Mouse (Mus musculus) cortical plate, adult 2 months (tissue): ENCODE results near the gene Gpam. TPM values are rescaled to one million over a fixed set of nuclear protein-coding genes. Genes with fewer than 3 reads are reported as not detected.

Experiments used
- H3K27ac ChIP-seq: fragments of 200-500 bp; 2 replicates; pipeline ENCODE4 v1.5.1; 2012; ENCODE audit warnings: low read length, control low read depth, inconsistent platforms; ENCODE audit not compliant: insufficient read depth
- H3K4me1 ChIP-seq: fragments of 200-500 bp; 2 replicates; pipeline ENCODE4 v1.6.1; 2011; ENCODE audit warnings: low read length; ENCODE audit not compliant: control insufficient read depth, insufficient read depth
- H3K4me3 ChIP-seq: fragments of 200-500 bp; 2 replicates; pipeline ENCODE4 v1.5.1; 2011; ENCODE audit warnings: mild to moderate bottlenecking, low read length, control low read depth; ENCODE audit not compliant: insufficient read depth
- CTCF ChIP-seq: fragments of 200-500 bp; IDR thresholded peaks from 2 replicates; pipeline ENCODE4 v1.5.1; 2011; ENCODE audit warnings: mild to moderate bottlenecking, control low read depth, low read length; ENCODE audit not compliant: insufficient read depth; ENCODE audit errors: extremely low read depth
- POLR2A ChIP-seq: fragments of 200-500 bp; IDR thresholded peaks from 2 replicates; pipeline ENCODE4 v1.6.1; 2011; ENCODE audit warnings: mild to moderate bottlenecking, low read length, control low read depth; ENCODE audit not compliant: insufficient read depth; ENCODE audit errors: extremely low read depth
- polyA plus RNA-seq: library from polyadenylated mRNA; depleted of rRNA; stranded (reverse); fragments of >200 nt; gene quantifications from 2 replicates; pipeline ENCODE4 v1.2.3, GENCODE M21; 2012

Gpam gene
- polyA plus RNA-seq, 1 experiment: 40.0 TPM

GRCm38 (mm10) chr19:55114825-55115395, 12.1 kb downstream of the Gpam start:
- TF ChIP-seq CTCF (no peak), POLR2A (no peak)
- H3K4me3 ChIP-seq: no peak overlapping the region
- H3K4me1 ChIP-seq: no peaks in the 10 kb centered on the region
- no peak overlapping the region for H3K27ac ChIP-seq

GRCm38 (mm10) chr19:55107896-55108295, 19.1 kb downstream of the Gpam start:
- H3K4me3 ChIP-seq: no peak overlapping the region
- no peak overlapping the region for H3K27ac ChIP-seq
- TF ChIP-seq POLR2A (no peak), CTCF (no peak)
- H3K4me1 ChIP-seq: no peaks in the 10 kb centered on the region

GRCm38 (mm10) chr19:55105969-55106368, 21.1 kb downstream of the Gpam start:
- Histone ChIP-seq H3K4me1 (no peaks in the 10 kb centered on the region), H3K4me3 (no peak overlapping the region), H3K27ac (no peak overlapping the region)
- no peak for TF ChIP-seq POLR2A
- no peak for TF ChIP-seq CTCF

- Histone ChIP-seq H3K4me1 (no peaks in the 10 kb centered on the region), H3K27ac (peak overlapping the region; percentile 41; the same call in 1 of the 2 replicates), H3K4me3 (peak overlapping the region; percentile 11; the same call in 1 of the 2 replicates)
- TF ChIP-seq CTCF (no peak), POLR2A (peak; percentile 58; the same call in 1 of the 2 replicates)
These were observed 23.8 kb downstream of the Gpam start for GRCm38 (mm10) chr19:55103081-55103830.

GRCm38 (mm10) chr19:55101659-55102058, 25.4 kb downstream of the Gpam start:
- no peaks in the 10 kb centered on the region for H3K4me1 ChIP-seq
- H3K4me3 ChIP-seq: no peak overlapping the region
- TF ChIP-seq POLR2A (no peak), CTCF (no peak)
- H3K27ac ChIP-seq: no peak overlapping the region

- H3K4me3 ChIP-seq: peak overlapping the region; percentile 80
- TF ChIP-seq CTCF (no peak), POLR2A (no peak)
- H3K4me1 ChIP-seq: no peaks in the 10 kb centered on the region
- peak overlapping the region; percentile 85; the same call in 1 of the 2 replicates for H3K27ac ChIP-seq
These were observed 26.6 kb downstream of the Gpam start for GRCm38 (mm10) chr19:55100227-55101140.

- TF ChIP-seq CTCF: no peak
- TF ChIP-seq POLR2A: peak; percentile 97
- Histone ChIP-seq H3K4me1 (no peaks in the 10 kb centered on the region), H3K4me3 (peak overlapping the region; percentile 80), H3K27ac (peak overlapping the region; percentile 85)
These were observed 27.6 kb downstream of the Gpam start for GRCm38 (mm10) chr19:55099184-55100160.

GRCm38 (mm10) chr19:55098409-55099183, 28.4 kb downstream of the Gpam start:
- Histone ChIP-seq H3K4me1 (no peaks in the 10 kb centered on the region), H3K27ac (peak overlapping the region; percentile 68), H3K4me3 (peak overlapping the region; percentile 80)
- TF ChIP-seq CTCF (no peak), POLR2A (no peak)
